Mouse (Mus musculus) MEL (cell line): ENCODE measurements around the gene Jmjd8.

Source experiments
- EP300 ChIP-seq, 2 experiments: IDR thresholded peaks; 2 replicates each; pipeline ENCODE4 v1.6.1; 2011; ENCODE audit warnings: improper control_type of control experiment in 2 of 2, low read length in 2 of 2, low read depth in 1 of 2, mild to moderate bottlenecking in 1 of 2
- MAFK ChIP-seq: IDR thresholded peaks from 2 replicates; pipeline ENCODE4 v1.6.1; 2011; ENCODE audit warnings: low read depth, mild to moderate bottlenecking, low read length, improper control_type of control experiment, borderline replicate concordance

- TF ChIP-seq EP300 (IDR thresholded peaks at IDR 0.05; ENCODE audit: low read depth in 1 of 2, low read length in 2 of 2) (no peak), MAFK (no peak)
Observed at GRCm38 (mm10) chr17:25869498-25869897, 40.8 kb downstream of the Jmjd8 start.
